Mouse (Mus musculus) forebrain, embryonic 15.5 days (tissue): Measurements from ENCODE around the gene Exoc3l. TPM values are rescaled to one million over a fixed set of nuclear protein-coding genes. Genes with fewer than 3 reads are reported as not detected.
A peak's percentile ranks its signal among the peaks of the same experiment; 100 is the strongest.

Experiments used
- ATAC-seq: fragments of 200-750 bp; cut with Nextera tagmentation; replicated peaks from 2 replicates; pipeline ENCODE4 v1.8.0; 2017; ENCODE audit warnings: mild to moderate bottlenecking, moderate TSS enrichment, moderate library complexity
- H3K27ac ChIP-seq: fragments of 300-500 bp; sonication (generic); replicated peaks from 2 replicates; pipeline ENCODE4 v1.5.1; 2015; ENCODE audit warnings: mild to moderate bottlenecking, inconsistent platforms
- H3K27me3 ChIP-seq: fragments of 300-500 bp; sonication (generic); 2 replicates; pipeline ENCODE4 v1.6.1; 2015; ENCODE audit warnings: inconsistent platforms
- H3K36me3 ChIP-seq: fragments of 300-500 bp; sonication (generic); 2 replicates; pipeline ENCODE4 v1.6.1; 2015; ENCODE audit warnings: mild to moderate bottlenecking, inconsistent platforms
- H3K4me1 ChIP-seq: fragments of 300-500 bp; sonication (generic); 2 replicates; pipeline ENCODE4 v1.6.1; 2015; ENCODE audit warnings: inconsistent platforms
- H3K4me2 ChIP-seq: fragments of 300-500 bp; sonication (generic); replicated peaks from 2 replicates; pipeline ENCODE4 v1.6.1; 2015; ENCODE audit warnings: mild to moderate bottlenecking, inconsistent platforms
- H3K4me3 ChIP-seq: fragments of 300-500 bp; sonication (generic); 2 replicates; pipeline ENCODE4 v1.5.1; 2015; ENCODE audit warnings: mild to moderate bottlenecking, inconsistent platforms
- H3K9ac ChIP-seq: fragments of 300-500 bp; sonication (generic); replicated peaks from 2 replicates; pipeline ENCODE4 v1.6.1; 2015; ENCODE audit warnings: mild to moderate bottlenecking, inconsistent platforms
- H3K9me3 ChIP-seq: fragments of 300-500 bp; sonication (generic); 2 replicates; pipeline ENCODE4 v1.6.1; 2016; ENCODE audit warnings: inconsistent platforms
- WGBS: fragments of 180-500 bp; shearing (Covaris S2); methylation state at CpG from one replicate; pipeline ENCODE4 v1.1.7; 2015; ENCODE audit warnings: mixed read lengths; 5-methylcytosine and 5-hydroxymethylcytosine counted together
- polyA plus RNA-seq: library from polyadenylated mRNA; unstranded; fragments of >200 nt; fragmentation: Nextera tagmentation; extraction: Ambion mirVana; gene quantifications from 2 replicates; pipeline ENCODE4 v1.2.1, GENCODE M21; 2015

Gene Exoc3l
- polyA plus RNA-seq, 1 experiment from 2014 or later: 11.9 TPM

DNA sequence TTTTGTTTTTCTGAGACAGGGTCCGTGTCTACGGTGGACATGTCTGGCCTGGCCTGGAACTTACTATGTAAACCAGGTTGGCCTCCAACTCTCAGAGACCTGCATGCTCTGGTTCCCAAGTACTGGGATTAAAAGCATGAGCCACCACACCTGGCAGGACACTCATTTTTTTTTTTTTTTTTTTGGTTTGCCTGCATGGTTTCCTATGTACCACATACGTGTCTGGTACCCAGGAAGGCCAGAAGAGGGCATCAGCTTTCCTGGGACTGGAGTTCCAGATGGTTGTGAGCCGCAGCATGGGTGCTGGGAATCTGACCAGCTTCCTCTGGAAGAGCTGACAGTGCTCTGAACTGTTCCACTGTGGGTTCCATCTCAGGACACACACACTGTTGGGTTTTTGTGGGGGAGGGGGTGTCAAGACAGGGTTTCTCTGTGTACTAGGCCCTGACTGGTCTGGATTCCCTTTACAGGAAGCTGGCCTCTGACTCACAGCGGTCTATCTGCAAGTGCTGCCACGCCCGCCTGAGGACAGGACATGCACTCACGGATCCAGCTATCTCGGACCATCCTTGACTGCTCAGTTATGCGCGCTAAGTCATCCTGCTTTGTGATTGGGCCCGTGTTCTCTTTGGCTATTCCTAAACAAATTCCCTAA is 34.4 kb downstream of the Exoc3l start:
- 85% methylated on average over 12 of the region's 12 CpGs for WGBS
- H3K9me3 ChIP-seq: peaks cover 4% of the 10 kb centered on the region; the same call in 1 of the 2 replicates

DNA sequence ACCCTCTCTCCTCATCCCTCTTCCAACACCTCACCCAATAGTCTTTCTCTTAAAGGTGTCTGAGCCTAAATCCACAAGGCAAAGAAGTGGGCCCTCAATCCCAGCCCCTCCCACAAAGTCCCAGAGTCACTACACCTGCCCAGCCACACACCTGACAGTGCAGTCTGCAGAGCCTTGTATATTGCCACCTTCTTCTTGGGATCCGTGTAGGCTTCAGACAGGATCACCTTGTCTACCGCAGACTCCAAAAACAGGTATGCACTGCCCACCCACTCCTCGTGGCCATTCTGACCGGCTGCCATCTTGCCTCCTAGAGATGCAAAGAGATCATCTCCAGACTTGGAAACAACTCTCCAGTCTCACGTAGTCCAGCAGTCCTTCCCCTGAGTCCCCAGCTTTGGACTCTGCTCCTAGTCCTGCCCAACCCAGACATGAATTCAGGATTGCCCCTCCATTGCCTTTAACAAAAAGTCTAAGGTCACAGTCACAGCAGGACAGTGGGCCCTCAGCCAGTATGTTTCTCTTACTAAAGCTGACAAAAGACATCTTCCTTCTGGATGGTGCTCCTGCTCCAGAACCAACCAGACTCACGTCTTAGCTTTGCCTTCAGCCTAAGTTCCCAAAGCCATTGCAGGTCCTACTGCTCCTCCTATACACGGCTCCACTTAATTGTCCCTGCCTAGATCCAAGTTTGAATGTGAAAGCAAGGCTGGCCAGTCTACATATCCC is 35.4 kb downstream of the Exoc3l start:
- Histone ChIP-seq H3K9ac (no peak overlapping the region), H3K27me3 (peaks cover 78% of the 10 kb centered on the region), H3K36me3 (no peaks in the 10 kb centered on the region), H3K4me1 (peaks cover 27% of the 10 kb centered on the region), H3K27ac (no peak overlapping the region), H3K9me3 (no peaks in the 10 kb centered on the region), H3K4me3 (no peak overlapping the region), H3K4me2 (no peak overlapping the region)
- 61% methylated on average over 7 of the region's 7 CpGs for WGBS
- ATAC-seq: no peak

More for the DNA sequence above, 34.4 kb downstream of the Exoc3l start:
- Histone ChIP-seq H3K4me1 (peaks cover 27% of the 10 kb centered on the region), H3K4me3 (no peak overlapping the region), H3K27me3 (peaks cover 77% of the 10 kb centered on the region), H3K36me3 (no peaks in the 10 kb centered on the region), H3K4me2 (no peak overlapping the region), H3K27ac (no peak overlapping the region), H3K9ac (no peak overlapping the region)
- no peak for ATAC-seq

- peaks cover 29% of the 10 kb centered on the region for H3K4me1 ChIP-seq
- peaks cover 77% of the 10 kb centered on the region for H3K27me3 ChIP-seq
- no peaks in the 10 kb centered on the region for H3K9me3 ChIP-seq
- H3K9ac ChIP-seq: peak overlapping the region; percentile 27
- peak overlapping the region; percentile 41 for H3K4me3 ChIP-seq
- peak; percentile 49 for ATAC-seq
- 3% methylated on average over 30 of the region's 30 CpGs for WGBS
- peak overlapping the region; percentile 80 for H3K4me2 ChIP-seq
- no peak overlapping the region for H3K27ac ChIP-seq
- no peaks in the 10 kb centered on the region for H3K36me3 ChIP-seq
Measured at GRCm38 (mm10) chr8:105259721-105260320, 36.1 kb downstream of the Exoc3l start.

- peak overlapping the region; percentile 41 for H3K4me3 ChIP-seq
- H3K9me3 ChIP-seq: no peaks in the 10 kb centered on the region
- ATAC-seq: peak; percentile 21; the same call in 1 of the 2 replicates
- H3K27me3 ChIP-seq: peaks cover 73% of the 10 kb centered on the region
- no peaks in the 10 kb centered on the region for H3K36me3 ChIP-seq
- WGBS: 3% methylated on average over 55 of the region's 55 CpGs
- peak overlapping the region; percentile 80 for H3K4me2 ChIP-seq
- no peak overlapping the region for H3K27ac ChIP-seq
- H3K9ac ChIP-seq: peak overlapping the region; percentile 27
- H3K4me1 ChIP-seq: peaks cover 30% of the 10 kb centered on the region
Measured at GRCm38 (mm10) chr8:105258911-105259720, 36.8 kb downstream of the Exoc3l start.

- Histone ChIP-seq H3K4me2 (no peak overlapping the region), H3K27ac (no peak overlapping the region), H3K4me1 (peaks cover 30% of the 10 kb centered on the region), H3K9ac (no peak overlapping the region), H3K36me3 (no peaks in the 10 kb centered on the region), H3K9me3 (no peaks in the 10 kb centered on the region), H3K27me3 (peaks cover 60% of the 10 kb centered on the region), H3K4me3 (no peak overlapping the region)
- ATAC-seq: no peak
- WGBS: 71% methylated on average over 7 of the region's 7 CpGs
Measured at GRCm38 (mm10) chr8:105257318-105258114, 38.4 kb downstream of the Exoc3l start.

DNA sequence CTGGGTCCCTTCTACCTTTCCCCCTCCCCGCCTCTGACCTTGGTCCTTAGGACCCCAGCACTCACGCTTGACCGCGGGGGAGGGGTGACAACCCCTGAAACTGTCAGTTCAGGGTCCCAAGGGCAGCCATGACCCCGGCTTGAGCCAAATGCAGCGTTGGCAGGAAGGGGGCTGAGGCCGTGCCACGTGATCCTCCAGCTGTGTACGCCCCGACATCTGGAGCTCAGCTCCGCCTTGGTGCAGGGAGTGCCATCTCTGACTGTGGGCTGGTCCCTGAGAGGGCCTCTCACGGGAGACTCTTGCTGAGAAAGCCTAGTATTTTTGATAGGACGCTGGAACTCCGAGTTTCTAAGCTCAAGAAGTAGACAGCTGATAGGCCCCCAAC is 40.9 kb downstream of the Exoc3l start, which contains the start of gene B3gnt9:
Gene B3gnt9, minus strand, starts transcription at position 188 of the 385 bp plus-strand sequence.
- Histone ChIP-seq H3K27me3 (peaks cover 39% of the 10 kb centered on the region), H3K9ac (peak within 1 kb of the TSS; percentile 67), H3K4me3 (peak within 1 kb of the TSS; percentile 70), H3K27ac (no peak within 1 kb of the TSS; the same call in 1 of the 2 replicates), H3K9me3 (no peaks in the 10 kb centered on the region), H3K4me2 (peak within 1 kb of the TSS; percentile 99), H3K36me3 (peaks cover 20% of the 10 kb centered on the region), H3K4me1 (peaks cover 29% of the 10 kb centered on the region)
- ATAC-seq: no peak
- WGBS: 2% methylated on average over 14 of the region's 14 CpGs

GRCm38 (mm10) chr8:105254152-105254965 is 41.5 kb downstream of the Exoc3l start:
- H3K27me3 ChIP-seq: peaks cover 33% of the 10 kb centered on the region
- peak overlapping the region; percentile 70 for H3K4me3 ChIP-seq
- under 1% methylated on average over 73 of the region's 74 CpGs for WGBS
- H3K4me2 ChIP-seq: peak overlapping the region; percentile 99
- peaks cover 26% of the 10 kb centered on the region for H3K36me3 ChIP-seq
- no peak overlapping the region; the same call in 1 of the 2 replicates for H3K27ac ChIP-seq
- peaks cover 23% of the 10 kb centered on the region for H3K4me1 ChIP-seq
- ATAC-seq: peak; percentile 88
- H3K9me3 ChIP-seq: no peaks in the 10 kb centered on the region
- peak overlapping the region; percentile 67 for H3K9ac ChIP-seq

- 28% methylated on average over 20 of the region's 20 CpGs for WGBS
- Histone ChIP-seq H3K4me1 (peaks cover 17% of the 10 kb centered on the region), H3K27ac (no peak overlapping the region), H3K9ac (0 out of 2 replicates have a peak overlapping the region, but pooled peaks have one; percentile 6), H3K27me3 (peaks cover 27% of the 10 kb centered on the region), H3K4me3 (peak overlapping the region; percentile 70), H3K36me3 (peaks cover 32% of the 10 kb centered on the region), H3K4me2 (peak overlapping the region; percentile 99), H3K9me3 (no peaks in the 10 kb centered on the region)
- peak; percentile 59 for ATAC-seq
Measured at GRCm38 (mm10) chr8:105253766-105254151, 42.1 kb downstream of the Exoc3l start.

DNA sequence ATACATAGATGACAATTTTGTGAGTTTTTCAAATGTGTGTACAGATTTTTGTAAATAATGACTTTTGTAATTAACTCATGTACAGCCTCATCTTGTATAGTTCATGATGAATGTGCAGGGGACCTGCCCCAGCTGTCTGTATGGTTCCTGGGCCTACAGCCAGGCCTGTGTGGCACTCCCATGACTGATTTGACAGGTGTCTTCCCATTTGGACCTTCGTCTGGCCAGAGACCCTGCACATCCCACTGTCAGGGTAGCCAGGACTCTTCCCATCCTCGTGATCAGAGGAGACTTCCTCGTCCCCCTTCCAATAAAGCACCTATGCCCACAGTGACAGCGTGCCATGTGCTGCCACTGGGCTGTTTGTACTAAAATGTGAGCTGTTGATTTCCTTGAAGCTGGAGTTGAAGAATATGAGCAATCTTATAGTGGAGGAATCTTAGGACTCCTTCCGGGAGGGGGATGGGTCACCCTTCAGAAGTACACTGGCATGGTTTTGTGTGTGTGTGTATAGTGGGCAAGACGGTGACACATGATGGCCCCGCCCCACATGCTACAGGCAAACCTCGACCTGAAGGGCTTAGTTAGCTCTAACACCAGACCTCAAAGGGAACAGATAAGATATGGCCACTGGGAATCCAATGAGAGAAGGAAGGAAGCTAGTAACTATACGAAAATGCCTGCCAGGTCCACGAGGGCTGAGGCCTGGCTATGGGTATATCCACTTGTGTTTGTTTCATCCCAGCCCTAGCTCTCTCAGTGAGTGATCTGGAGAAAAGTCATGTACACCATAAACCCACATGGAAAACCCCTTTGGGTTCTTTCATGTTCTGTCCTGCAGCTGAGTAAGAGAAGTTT is 43.0 kb downstream of the Exoc3l start:
- ATAC-seq: no peak
- Histone ChIP-seq H3K4me3 (no peak overlapping the region), H3K9ac (no peak overlapping the region), H3K9me3 (no peaks in the 10 kb centered on the region), H3K27ac (no peak overlapping the region), H3K27me3 (peaks cover 18% of the 10 kb centered on the region), H3K4me1 (peaks cover 14% of the 10 kb centered on the region), H3K4me2 (no peak overlapping the region), H3K36me3 (peaks cover 41% of the 10 kb centered on the region)
- WGBS: 88% methylated on average over 10 of the region's 10 CpGs

- no peak overlapping the region for H3K4me2 ChIP-seq
- no peak for ATAC-seq
- peaks cover 14% of the 10 kb centered on the region for H3K4me1 ChIP-seq
- H3K27me3 ChIP-seq: peaks cover 17% of the 10 kb centered on the region
- H3K4me3 ChIP-seq: no peak overlapping the region
- no peaks in the 10 kb centered on the region for H3K9me3 ChIP-seq
- 93% methylated on average over 6 of the region's 6 CpGs for WGBS
- no peak overlapping the region for H3K27ac ChIP-seq
- peaks cover 44% of the 10 kb centered on the region for H3K36me3 ChIP-seq
- no peak overlapping the region for H3K9ac ChIP-seq
Measured at GRCm38 (mm10) chr8:105251954-105252353, 43.9 kb downstream of the Exoc3l start.
